Mouse (Mus musculus) intestine, postnatal 0 days (tissue): ENCODE measurements around the gene Tnfsf15. TPM values are rescaled to one million over a fixed set of nuclear protein-coding genes. Genes with fewer than 3 reads are reported as not detected.
A peak's percentile ranks its signal among the peaks of the same experiment; 100 is the strongest.

Source experiments
- ATAC-seq: fragments of 200-750 bp; cut with Nextera tagmentation; 2 replicates; pipeline ENCODE4 v1.8.0; 2017; ENCODE audit warnings: mild to moderate bottlenecking, moderate TSS enrichment, moderate library complexity
- H3K27ac ChIP-seq: fragments of 300-500 bp; sonication (generic); 2 replicates; pipeline ENCODE4 v1.5.1; 2014; ENCODE audit warnings: mild to moderate bottlenecking, low read depth, low read length, moderate library complexity
- H3K27me3 ChIP-seq: fragments of 300-500 bp; sonication (generic); replicated peaks from 2 replicates; pipeline ENCODE4 v1.6.1; 2014; ENCODE audit warnings: low read length, mixed read lengths; ENCODE audit not compliant: control insufficient read depth, insufficient read depth
- H3K36me3 ChIP-seq: fragments of 300-500 bp; sonication (generic); 2 replicates; pipeline ENCODE4 v1.6.1; 2014; ENCODE audit warnings: mild to moderate bottlenecking, moderate library complexity; ENCODE audit not compliant: control insufficient read depth, insufficient read depth
- H3K4me1 ChIP-seq: fragments of 300-500 bp; sonication (generic); replicated peaks from 2 replicates; pipeline ENCODE4 v1.6.1; 2014; ENCODE audit warnings: antibody characterized with exemption, low read length, mixed read lengths; ENCODE audit not compliant: control insufficient read depth, insufficient read depth
- H3K4me2 ChIP-seq: fragments of 300-500 bp; sonication (generic); replicated peaks from 2 replicates; pipeline ENCODE4 v1.6.1; 2014; ENCODE audit warnings: low read depth, mild to moderate bottlenecking, moderate library complexity
- H3K4me3 ChIP-seq: fragments of 300-500 bp; sonication (generic); 2 replicates; pipeline ENCODE4 v1.5.1; 2014; ENCODE audit warnings: low read depth, low read length
- H3K9ac ChIP-seq: fragments of 300-500 bp; sonication (generic); 2 replicates; pipeline ENCODE4 v1.6.1; 2014; ENCODE audit warnings: mild to moderate bottlenecking, low read depth, low read length
- H3K9me3 ChIP-seq: fragments of 300-500 bp; sonication (generic); 2 replicates; pipeline ENCODE4 v1.6.1; 2016; ENCODE audit warnings: mixed run types; ENCODE audit not compliant: control insufficient read depth
- CTCF ChIP-seq: sonication (generic); IDR thresholded peaks from 2 replicates; pipeline ENCODE4 v1.5.1; 2016; ENCODE audit warnings: low read depth, mild to moderate bottlenecking, control low read depth, antibody characterized with exemption, moderate library complexity
- WGBS: fragments of 180-500 bp; shearing (Covaris S2); extraction: QIAGEN DNeasy Blood & Tissue Kit; methylation state at CpG from one replicate; pipeline ENCODE4 v1.1.7; 2014; 5-methylcytosine and 5-hydroxymethylcytosine counted together
- polyA plus RNA-seq: library from polyadenylated mRNA; unstranded; fragments of >200 nt; fragmentation: Nextera tagmentation; extraction: Ambion mirVana; gene quantifications from 2 replicates; pipeline ENCODE4 v1.2.1, GENCODE M21; 2015

Tnfsf15 gene
- polyA plus RNA-seq, 1 experiment from 2014 or later: 0.09 TPM

- 72% methylated on average over 7 of the region's 7 CpGs for WGBS
- no peak overlapping the region for H3K4me3 ChIP-seq
Measured at GRCm38 (mm10) chr4:63739524-63739923, 5.4 kb downstream of the Tnfsf15 start.

GRCm38 (mm10) chr4:63738364-63738997, 6.4 kb downstream of the Tnfsf15 start:
- H3K4me1 ChIP-seq: peaks cover 12% of the 10 kb centered on the region
- 0 out of 2 replicates have a peak overlapping the region, but pooled peaks have one; percentile 6 for H3K4me2 ChIP-seq
- H3K27ac ChIP-seq: no peak overlapping the region
- H3K4me3 ChIP-seq: no peak overlapping the region
- H3K9ac ChIP-seq: no peak overlapping the region
- 19% methylated on average over 9 of the region's 9 CpGs for WGBS
- ATAC-seq: peak; percentile 77
- H3K9me3 ChIP-seq: no peaks in the 10 kb centered on the region
- no peaks in the 10 kb centered on the region for H3K36me3 ChIP-seq
- TF ChIP-seq CTCF: no peak
- H3K27me3 ChIP-seq: no peaks in the 10 kb centered on the region

More at GRCm38 (mm10) chr4:63739524-63739923, 5.4 kb downstream of the Tnfsf15 start:
- TF ChIP-seq CTCF: no peak
- H3K27me3 ChIP-seq: no peaks in the 10 kb centered on the region
- no peak for ATAC-seq
- H3K4me1 ChIP-seq: peaks cover 19% of the 10 kb centered on the region
- H3K27ac ChIP-seq: no peak overlapping the region
- no peak overlapping the region for H3K9ac ChIP-seq
- no peak overlapping the region for H3K4me2 ChIP-seq
- H3K36me3 ChIP-seq: no peaks in the 10 kb centered on the region
- no peaks in the 10 kb centered on the region for H3K9me3 ChIP-seq

DNA sequence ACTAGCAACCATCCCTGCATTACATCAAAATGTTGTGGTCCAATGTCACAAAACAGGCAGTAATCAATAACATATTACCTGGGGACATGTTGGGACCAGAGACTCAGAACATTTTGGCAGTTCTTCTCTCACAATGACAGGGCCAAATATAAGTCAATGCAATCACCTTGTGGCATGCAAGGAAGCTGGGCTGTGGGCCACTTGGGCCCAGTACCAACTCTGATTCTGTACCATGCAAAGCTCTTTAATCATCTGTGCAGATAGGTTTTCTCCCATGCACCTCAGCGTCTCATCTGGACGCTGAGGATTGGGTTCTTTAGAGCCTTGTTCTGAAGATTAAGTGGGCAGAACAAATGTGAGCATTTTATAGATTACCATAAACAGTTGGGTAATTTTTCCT, 13.6 kb downstream of the Tnfsf15 start:
- Histone ChIP-seq H3K9ac (no peak overlapping the region), H3K4me3 (no peak overlapping the region), H3K4me1 (no peaks in the 10 kb centered on the region), H3K4me2 (no peak overlapping the region), H3K9me3 (no peaks in the 10 kb centered on the region), H3K27ac (no peak overlapping the region), H3K36me3 (no peaks in the 10 kb centered on the region), H3K27me3 (no peaks in the 10 kb centered on the region)
- TF ChIP-seq CTCF: no peak
- WGBS: 71% methylated on average over 2 of the region's 2 CpGs
- ATAC-seq: no peak

- 65% methylated on average over 4 of the region's 4 CpGs for WGBS
- Histone ChIP-seq H3K4me3 (no peak overlapping the region), H3K27me3 (no peaks in the 10 kb centered on the region), H3K9ac (no peak overlapping the region), H3K36me3 (no peaks in the 10 kb centered on the region), H3K4me1 (no peaks in the 10 kb centered on the region), H3K4me2 (no peak overlapping the region), H3K9me3 (no peaks in the 10 kb centered on the region), H3K27ac (no peak overlapping the region)
- no peak for TF ChIP-seq CTCF
- no peak for ATAC-seq
Measured at GRCm38 (mm10) chr4:63726727-63727126, 18.2 kb downstream of the Tnfsf15 start.

- ATAC-seq: no peak
- WGBS: 56% methylated on average over 5 of the region's 5 CpGs
- H3K9me3 ChIP-seq: no peaks in the 10 kb centered on the region
Measured at GRCm38 (mm10) chr4:63725981-63726380, 18.9 kb downstream of the Tnfsf15 start.

GRCm38 (mm10) chr4:63717922-63718643, 26.8 kb downstream of the Tnfsf15 start:
- Histone ChIP-seq H3K4me3 (no peak overlapping the region), H3K9me3 (no peaks in the 10 kb centered on the region), H3K36me3 (no peaks in the 10 kb centered on the region), H3K9ac (no peak overlapping the region), H3K4me2 (no peak overlapping the region), H3K27me3 (no peaks in the 10 kb centered on the region), H3K27ac (no peak overlapping the region), H3K4me1 (0 out of 2 replicates have a peak, but pooled peaks cover 3% of the 10 kb centered on the region)
- 12% methylated on average over 8 of the region's 8 CpGs for WGBS
- no peak for TF ChIP-seq CTCF
- ATAC-seq: peak; percentile 88

More at GRCm38 (mm10) chr4:63725981-63726380, 18.9 kb downstream of the Tnfsf15 start:
- Histone ChIP-seq H3K27ac (no peak overlapping the region), H3K9ac (no peak overlapping the region), H3K4me3 (no peak overlapping the region), H3K4me1 (no peaks in the 10 kb centered on the region), H3K36me3 (no peaks in the 10 kb centered on the region), H3K27me3 (no peaks in the 10 kb centered on the region), H3K4me2 (no peak overlapping the region)
- no peak for TF ChIP-seq CTCF
